Mouse (Mus musculus) embryo, embryonic 11.5 days (tissue): Measurements from ENCODE around the gene Wdr20.

ENCODE experiments used
- DNase-seq: peaks from one replicate; pipeline ENCODE4 v3.0.0-alpha.2; 2012; ENCODE audit warnings: low read depth, low spot score

Wdr20 gene

DNA sequence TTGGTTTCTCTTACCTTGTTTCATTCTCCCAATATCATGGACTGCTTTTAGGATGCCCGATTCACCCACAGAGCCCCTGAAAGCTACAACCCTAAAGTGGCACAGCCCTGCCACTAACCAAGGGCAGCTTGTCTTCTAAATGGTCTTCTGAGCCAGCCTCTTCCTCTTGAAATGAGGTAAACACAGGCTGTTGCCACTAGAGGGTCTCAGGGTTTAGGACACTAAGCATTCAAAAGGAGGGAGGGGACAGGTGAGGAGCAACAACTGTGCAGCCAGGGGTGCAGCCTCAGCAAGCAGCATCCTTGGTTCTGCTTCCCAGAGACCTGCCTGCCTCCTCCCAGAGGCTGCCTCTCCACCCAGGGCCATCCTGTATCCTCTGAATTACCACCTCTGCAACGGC is 84.0 kb downstream of the Wdr20 start:
- no peak for DNase-seq

DNA sequence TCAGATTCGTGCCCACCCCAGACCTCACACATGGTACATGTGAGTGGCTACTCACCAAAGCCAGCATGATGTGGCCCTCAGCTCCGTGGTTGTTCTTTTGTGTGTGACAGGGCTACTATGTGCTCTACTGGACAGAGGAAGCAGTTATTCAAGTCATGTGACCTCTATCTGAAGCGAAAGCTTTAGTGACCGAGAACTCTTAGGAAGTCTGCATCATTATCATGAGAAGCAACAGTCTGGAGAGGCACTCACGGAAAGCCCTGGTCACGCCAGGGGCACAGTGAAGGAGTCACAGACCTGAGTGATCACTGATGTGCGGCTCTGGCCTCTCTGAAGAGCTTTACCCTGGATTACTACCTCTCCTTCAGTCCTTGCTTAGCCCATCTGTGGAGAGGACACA is 84.6 kb downstream of the Wdr20 start:
- DNase-seq = no peak

DNA sequence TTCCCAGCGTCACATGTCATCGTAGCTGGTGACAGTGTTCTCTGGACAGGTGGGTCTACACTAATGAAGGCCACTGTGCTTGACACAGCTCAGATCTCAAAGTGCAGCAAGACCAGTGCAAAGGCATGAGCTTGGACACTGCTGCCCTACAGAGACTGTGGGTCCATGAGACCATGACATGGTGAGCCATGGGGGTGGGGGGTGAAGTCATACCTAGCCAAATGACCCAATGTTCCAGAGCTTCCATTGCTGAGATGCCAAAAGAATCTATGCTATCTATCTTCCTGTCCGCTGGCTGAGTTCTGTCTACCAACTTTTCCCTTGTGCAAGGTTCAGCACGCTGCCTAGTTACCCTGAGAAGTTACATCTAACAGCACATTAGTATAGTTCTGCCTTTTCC is 91.2 kb downstream of the Wdr20 start:
- no peak for DNase-seq

GRCm38 (mm10) chr12:110830293-110831024 is 92.7 kb downstream of the Wdr20 start:
- no peak for DNase-seq

DNA sequence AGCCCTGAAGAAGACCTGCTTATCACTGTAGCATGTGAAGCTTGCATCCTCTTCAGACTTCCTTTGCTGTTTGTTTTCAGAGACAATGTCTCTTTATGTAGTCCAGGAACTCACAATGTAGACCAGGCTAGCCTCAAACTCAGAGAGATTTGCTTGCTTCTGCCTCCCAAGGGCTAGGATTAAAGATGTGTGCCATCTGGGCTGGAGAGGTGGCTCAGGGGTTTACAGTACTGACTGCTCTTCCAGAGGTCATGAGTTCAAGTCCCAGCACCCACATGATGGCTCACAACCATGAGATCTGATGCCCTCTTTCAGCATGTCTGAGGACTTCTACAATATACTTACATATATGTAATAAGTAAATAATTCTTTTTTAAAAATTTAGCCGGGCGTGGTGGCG is 97.4 kb downstream of the Wdr20 start:
- no peak for DNase-seq

DNA sequence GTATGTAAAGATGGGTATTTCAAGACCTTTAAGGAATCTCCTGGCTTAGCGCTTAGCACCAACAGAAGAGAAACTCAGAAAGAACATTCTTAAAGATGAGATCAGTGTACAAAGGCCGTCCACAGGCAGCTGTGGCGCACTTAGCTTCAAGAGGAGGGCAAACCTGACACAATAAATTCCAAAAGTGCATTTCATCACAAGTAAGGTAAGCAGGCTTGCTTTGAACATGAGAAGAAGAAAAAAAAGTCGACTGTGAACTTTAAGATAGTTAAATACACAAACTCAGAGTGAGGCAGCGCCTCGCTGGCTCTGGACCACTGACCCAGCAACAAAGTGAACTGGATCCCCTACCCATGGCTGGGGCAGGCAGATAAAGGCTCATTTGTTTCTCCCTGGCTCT is 99.0 kb downstream of the Wdr20 start:
- no peak for DNase-seq

DNA sequence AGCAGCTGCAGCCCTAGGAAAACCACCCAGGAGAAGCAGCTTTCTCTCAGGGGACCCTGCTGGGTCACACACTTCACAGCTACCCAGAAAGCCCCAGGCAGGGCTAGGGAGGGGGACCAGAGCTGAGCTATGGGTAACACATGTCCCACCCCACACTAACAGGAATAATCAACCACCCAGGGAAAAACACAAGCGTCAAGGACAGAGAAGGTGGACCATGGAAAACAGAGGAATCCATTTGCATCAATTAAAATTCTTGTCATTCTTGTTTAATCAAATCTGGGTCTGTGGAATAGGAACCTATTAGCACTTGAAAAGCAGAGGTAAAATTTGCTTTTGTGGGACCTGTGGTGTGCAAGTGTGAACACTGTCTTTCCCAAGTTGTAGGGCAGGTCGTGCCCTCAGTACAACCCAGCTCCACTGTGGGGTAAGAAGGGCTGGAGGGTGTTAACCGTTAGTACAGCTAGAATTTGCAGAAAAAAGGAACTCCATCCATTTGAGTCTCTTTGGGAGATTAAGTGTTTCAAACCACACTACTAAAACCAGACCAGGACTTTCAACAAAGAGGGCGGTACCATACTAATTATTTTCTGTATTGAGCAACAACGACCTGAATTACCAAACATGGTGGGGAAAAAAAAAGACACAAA is 99.6 kb downstream of the Wdr20 start:
- no peak for DNase-seq

GRCm38 (mm10) chr12:110837850-110838249 is 100.1 kb downstream of the Wdr20 start:
- no peak for DNase-seq

DNA sequence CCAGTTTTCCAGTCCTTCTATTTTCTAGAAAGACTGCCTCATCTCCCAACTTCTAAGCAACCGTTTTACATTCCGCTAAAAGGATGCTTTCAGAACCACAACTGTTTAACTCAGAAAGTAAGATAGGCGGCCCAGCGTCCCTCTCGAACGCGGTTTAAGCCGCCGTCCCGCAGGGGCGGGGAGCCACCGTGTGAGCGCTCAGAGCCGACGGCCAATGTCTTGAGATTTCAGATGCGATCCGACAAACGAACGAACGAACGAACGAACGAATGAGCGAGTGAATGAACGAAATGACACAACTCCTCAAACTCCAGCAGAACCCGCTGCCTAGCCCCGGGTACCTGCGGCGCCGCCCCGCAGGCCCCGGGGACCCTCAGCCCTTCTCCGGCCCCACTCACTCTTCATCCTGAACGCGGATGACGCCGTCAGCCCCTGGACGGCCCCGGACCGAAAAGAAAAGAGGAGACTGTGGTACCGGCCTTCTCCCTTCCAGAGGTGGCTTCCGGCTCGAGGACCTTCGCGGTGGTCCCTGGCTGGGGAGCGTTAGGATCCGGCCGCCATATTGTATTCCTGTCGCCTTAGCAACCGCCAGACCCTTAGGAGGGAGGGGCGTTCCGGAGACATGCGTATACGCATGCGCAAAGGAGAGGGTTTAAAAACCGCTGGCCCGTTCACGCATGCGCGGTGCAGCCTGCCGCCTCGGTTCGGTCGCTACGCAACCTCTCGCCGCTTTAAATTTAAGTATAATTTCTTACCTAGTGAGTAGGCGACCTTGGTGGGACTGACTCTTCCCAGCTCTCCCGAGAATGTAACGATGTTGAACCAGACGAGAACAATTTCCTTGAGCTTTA is 102.8 kb downstream of the Wdr20 start, which contains the start of gene Mok:
Mok (minus strand) TSS at position 592 of the 851 bp plus-strand sequence.
- DNase-seq = peak; percentile 93

DNA sequence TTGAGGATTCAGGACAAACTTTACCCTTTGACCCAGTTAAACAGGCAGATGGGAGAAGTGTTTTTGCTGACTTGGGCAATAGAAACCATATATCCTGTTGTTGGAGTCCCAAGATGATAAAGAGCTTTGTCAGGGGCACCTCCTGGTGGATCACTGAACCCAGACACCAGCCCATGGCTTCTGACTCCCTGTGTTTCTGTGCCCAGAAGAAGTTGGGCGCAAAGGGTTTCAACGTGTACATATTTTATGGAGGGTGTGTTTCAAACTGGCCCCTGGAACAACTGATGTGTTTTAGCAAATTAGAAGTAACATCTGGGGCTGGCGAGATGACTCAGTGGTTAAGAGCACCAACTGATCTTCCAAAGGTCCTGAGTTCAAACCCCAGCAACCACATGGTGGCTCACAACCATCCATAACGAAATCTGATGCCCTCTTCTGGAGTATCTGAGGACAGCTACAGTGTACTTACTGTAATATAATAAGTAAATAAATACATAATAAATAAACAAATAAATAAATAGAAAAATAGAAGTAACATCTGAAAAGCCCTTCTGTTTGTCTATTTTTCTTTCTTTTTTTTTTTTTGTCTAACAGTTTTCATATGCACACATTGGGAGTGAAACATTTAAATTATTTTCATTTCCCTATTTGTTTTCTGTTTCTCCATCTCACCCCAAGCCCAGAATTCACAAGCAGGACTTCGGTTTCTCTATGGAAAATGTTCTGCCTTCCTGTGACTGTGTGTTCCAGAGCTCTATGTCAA is 104.2 kb downstream of the Wdr20 start:
- DNase-seq = no peak

GRCm38 (mm10) chr12:110843194-110844048 is 105.7 kb downstream of the Wdr20 start:
- peak; percentile 76 for DNase-seq

GRCm38 (mm10) chr12:110844227-110845130 is 106.7 kb downstream of the Wdr20 start:
- no peak for DNase-seq

GRCm38 (mm10) chr12:110845131-110845880 is 107.6 kb downstream of the Wdr20 start:
- DNase-seq = peak; percentile 89

DNA sequence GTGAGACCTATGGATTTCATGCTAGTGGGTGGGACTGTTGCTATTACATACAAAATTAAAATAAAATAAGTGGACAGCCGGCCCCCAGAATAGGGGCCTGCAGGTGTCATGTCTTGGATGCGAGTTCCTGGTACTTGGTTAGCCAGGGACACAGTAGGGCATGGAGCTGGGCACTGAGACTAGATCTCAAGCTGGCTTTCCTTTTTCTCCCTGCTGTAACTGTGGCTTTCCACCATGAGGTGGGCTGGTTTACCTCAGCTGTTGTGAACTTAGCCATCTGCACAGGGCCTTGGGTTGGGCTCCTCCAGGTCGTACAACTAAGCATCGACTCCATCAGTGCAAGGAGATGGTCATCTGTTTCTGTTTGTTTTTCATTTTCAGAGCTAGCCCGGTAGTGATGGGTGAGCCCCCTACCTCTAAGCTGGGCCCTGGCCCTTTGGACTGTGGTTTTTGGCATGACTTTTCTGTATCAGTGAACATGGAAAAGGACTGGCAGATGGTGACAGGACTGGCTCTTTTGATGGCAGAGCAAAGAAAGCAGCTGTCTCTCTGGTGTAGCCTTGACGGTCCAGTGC is 108.5 kb downstream of the Wdr20 start:
- DNase-seq = no peak

DNA sequence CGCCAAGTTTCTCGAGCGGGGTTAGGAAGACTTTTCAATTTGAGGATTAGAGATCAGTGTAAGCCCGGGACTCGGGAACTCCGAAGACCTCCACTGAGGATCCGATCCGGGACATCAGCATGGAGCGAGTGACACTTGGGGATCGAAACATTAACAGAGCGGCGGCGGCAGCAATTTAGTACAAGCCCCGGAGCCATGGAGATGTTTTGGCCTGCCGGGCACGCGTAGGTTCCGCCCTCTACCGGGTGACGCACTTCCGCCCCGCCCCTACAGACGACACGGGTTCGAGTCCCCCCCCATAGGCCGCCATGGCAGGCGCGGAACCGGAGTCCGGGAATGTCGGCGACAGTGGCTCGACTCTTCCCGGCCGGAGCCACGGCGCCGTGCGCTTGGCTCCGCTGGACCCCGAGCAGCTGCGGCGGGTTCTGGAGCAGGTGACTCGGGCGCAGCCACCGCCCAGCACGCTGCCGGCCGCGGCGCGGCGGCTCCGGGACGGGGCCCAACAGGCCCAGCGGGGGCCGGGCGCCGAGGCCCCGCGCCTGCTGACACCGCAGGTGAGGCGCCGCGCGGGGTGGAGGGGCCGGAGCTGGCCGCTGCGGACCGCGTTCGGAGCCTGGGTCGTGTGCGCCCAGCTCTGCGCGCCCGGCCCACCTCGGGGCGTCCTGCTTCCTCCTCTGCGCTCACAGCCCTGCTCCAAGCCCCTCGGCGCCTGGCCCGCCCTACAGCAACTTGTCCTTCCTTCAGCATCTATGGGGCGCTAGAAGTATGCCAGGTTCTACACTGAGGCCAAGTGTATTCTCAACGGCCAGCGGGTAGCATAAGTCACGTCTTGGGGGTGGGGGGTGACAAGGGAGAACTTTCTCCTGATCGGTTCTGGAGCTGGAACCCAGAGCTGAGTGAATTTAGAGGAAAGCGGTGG is 112.5 kb downstream of the Wdr20 start, which contains the start of gene Zfp839:
Zfp839 (plus strand) TSS at position 244 of the 919 bp plus-strand sequence.
- DNase-seq = peak; percentile 68

GRCm38 (mm10) chr12:110850929-110851256 is 113.1 kb downstream of the Wdr20 start:
- no peak for DNase-seq

DNA sequence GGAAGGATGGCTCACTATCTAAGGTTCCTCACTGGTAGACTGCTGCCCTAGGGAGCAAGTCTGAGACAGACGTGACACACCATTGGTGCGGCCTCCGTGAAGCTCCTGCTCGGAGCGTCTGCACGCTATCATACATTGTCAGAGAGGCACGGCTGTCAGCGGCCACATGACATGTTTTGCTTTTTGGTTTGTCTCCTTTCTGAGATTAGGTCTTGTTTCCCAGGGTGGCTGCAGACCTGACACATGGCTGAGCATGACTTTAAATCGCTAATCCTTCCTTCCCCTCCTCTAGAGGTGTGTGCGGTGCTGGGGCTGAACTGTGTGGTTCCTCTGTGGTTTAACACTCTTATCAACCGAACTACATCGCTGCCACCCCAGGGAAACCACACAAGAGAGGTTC is 113.7 kb downstream of the Wdr20 start:
- DNase-seq = no peak
